Mouse (Mus musculus) left cerebral cortex, postnatal 10 days (tissue): ENCODE results near the gene Mbd5. TPM values are rescaled to one million over a fixed set of nuclear protein-coding genes. Genes with fewer than 3 reads are reported as not detected.
A peak's percentile ranks its signal among the peaks of the same experiment; 100 is the strongest.

Experiments used
- DNase-seq, 2 experiments: peaks; one replicate each; pipeline ENCODE4 v3.0.0; 2021 to 2022; ENCODE audit warnings: low spot score in 2 of 2, mixed read lengths in 1 of 2; ENCODE audit errors: extremely low spot score in 1 of 2
- intact Hi-C: fragments of 180-260 bp; cut with DNase I; formaldehyde crosslinking; loops from one replicate; pipeline ENCODE4 v1.15.1; 2025
- total RNA-seq, 2 experiments: library from RNA; stranded (reverse); gene quantifications; 2 replicates each; pipeline ENCODE4 v1.2.3; 2021

The Mbd5 gene
- total RNA-seq = 100 to 1,000 TPM in 1 of 2 experiments, 10 to 100 TPM in 1; 97.3 to 101 TPM

DNA sequence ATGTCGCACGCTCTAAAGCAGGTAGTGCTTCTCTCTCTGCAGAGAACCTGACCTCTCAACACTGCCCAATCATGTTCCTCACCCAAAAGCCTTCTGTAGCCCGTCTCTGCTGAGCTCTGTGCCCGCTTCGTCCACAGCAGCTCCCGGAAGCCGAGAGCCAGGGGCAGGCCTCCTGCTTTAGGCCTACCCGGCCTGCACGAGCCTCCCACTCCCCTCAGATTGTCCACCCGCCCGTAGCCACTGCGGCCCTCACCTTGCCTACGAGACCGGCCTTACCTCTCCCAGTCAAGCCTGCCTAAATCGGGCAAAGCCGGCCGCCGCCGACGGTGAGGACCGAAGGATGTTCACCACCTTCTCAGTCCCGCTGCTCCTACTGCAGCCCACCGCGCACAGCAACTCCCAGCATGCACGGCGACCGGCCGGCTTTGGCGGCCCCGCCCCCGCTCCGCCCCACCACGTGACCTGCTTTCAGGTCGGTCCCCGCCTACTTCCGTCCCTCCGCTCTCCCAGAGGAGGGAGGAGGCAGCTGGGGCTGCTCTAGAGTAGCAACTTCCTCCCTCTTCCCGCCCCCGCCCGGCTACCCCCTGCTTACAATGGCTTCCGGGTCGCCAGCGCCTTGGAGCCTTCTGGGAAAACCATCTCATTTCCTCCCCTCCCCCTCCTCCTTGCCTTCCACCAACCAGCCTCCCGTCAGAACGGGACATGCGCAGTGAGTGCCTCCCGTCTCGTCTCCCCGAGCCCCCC is at the start of gene Mbd5:
Gene Mbd5, plus strand, starts transcription at position 668 of the 744 bp plus-strand sequence.
- intact Hi-C loops = no loop called here

GRCm38 (mm10) chr2:48908866-48909265 is 40.4 kb upstream of the Mbd5 start:
- intact Hi-C loops = loop anchor here (2.0 to 5.0 kb wide), 2 partner anchors 33 to 404 kb away; no protein-coding TSS in a partner anchor
- no peak for DNase-seq

More for the DNA sequence above, at the start of gene Mbd5:
- DNase-seq = peak; percentile 99 to 100

DNA sequence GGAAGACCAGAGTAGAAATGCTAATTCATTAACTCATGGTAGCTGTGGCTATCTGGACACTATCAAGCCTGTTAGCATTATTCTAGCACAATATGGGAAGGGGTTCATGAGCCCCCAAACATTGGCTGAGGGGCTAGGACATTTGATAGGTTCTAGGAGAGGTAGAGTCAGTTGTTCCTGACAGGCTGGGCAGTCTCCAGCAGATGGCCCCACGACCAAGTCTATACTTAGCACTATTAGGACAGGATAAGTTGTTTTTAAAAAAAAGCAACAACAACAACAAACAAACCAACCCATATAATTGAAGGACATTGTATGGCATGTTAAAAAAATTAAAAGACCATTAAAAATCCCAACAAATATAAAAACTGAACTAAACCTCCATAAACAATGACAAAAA is 35.1 kb upstream of the Mbd5 start:
- intact Hi-C loops = loop anchor here (10.0 kb wide), 2 partner anchors 511 to 821 kb away; no protein-coding TSS in a partner anchor

GRCm38 (mm10) chr2:48915832-48916231 is 33.5 kb upstream of the Mbd5 start:
- intact Hi-C loops = loop anchor here (10.0 kb wide), 2 partner anchors 509 to 819 kb away; no protein-coding TSS in a partner anchor
- DNase-seq = no peak

More for the DNA sequence above, 35.1 kb upstream of the Mbd5 start:
- no peak for DNase-seq

- DNase-seq = no peak
- intact Hi-C loops = no loop called here
These were observed 14.2 kb upstream of the Mbd5 start for GRCm38 (mm10) chr2:48935058-48935457.

DNA sequence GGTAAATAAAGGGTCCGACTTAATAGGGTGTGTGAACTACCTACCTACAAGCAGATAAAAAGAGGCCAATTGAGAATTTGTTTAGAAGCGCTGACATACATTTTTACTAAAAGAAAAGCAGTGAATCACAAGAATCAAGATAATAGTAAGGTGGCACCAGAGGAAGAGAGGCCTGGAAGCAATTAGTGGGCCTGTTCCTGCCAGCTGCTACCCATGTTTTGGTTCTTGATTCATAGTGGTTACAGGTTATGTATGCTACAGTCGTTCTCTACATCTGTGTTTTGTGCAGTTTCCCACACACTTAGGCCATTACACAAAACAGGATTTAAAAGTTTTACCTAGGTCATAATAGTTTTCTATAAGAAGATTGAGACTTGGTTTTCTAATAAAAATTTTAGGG is 1.5 kb upstream of the Mbd5 start:
- intact Hi-C loops = no loop called here
- DNase-seq = no peak

DNA sequence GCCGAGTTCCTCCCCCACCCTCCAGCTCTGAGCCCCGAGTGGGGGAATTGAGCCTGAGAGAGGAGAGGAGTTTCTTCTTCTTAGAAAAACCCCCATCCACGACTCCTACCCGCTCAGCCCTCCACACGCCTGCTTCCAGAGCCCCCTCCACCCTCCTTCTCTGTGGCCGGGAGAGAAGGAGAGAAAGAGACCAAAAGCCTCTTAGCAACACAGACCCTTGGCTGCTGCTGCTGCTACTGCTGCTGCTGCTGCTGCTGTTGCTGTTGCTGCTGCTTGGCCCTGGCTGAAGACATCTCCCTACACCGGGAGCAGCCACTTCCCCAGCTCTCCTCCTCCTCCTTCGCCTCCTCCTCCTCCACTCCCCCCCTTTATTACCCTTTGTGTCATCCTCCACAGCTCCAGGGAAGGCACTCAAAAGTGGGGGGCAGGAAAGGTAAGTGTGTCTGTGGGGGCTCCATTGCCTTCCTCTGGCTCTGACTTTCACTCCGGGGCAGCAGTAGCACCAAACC is 489 bp downstream of the Mbd5 start:
- intact Hi-C loops = no loop called here
- peak; percentile 5 to 57 for DNase-seq

DNA sequence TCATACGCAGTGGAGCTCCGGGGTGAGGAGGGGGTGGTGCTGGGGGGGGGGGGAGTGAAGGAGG is 776 bp downstream of the Mbd5 start, which contains the start of gene Orc4:
Gene Orc4, minus strand, starts transcription at position 26 of the 64 bp plus-strand sequence.
- intact Hi-C loops = no loop called here

GRCm38 (mm10) chr2:48950316-48950880 is 1.1 kb downstream of the Mbd5 start:
- DNase-seq = no peak
- intact Hi-C loops = no loop called here

More for the DNA sequence above, 776 bp downstream of the Mbd5 start, which contains the start of gene Orc4:
- DNase-seq = no peak

DNA sequence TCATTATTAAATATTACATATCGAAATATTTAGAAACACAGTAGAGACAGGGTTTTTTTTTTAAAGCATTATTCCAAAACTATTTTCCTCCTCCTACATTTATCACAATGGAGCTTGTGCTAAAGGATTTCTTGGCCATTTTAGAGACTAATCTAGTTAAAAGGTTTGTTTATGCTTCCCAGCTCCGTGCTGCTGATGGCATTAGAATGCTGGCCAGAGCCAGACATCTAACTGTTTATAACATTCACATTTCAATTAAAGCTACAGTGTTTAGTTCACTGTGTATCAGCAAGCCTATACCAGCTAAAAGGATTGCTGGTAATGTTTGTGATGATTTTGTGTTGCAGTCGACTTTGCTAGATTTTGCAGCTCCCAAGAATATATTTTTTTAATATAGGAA is 7.3 kb downstream of the Mbd5 start:
- no peak for DNase-seq
- intact Hi-C loops = no loop called here

DNA sequence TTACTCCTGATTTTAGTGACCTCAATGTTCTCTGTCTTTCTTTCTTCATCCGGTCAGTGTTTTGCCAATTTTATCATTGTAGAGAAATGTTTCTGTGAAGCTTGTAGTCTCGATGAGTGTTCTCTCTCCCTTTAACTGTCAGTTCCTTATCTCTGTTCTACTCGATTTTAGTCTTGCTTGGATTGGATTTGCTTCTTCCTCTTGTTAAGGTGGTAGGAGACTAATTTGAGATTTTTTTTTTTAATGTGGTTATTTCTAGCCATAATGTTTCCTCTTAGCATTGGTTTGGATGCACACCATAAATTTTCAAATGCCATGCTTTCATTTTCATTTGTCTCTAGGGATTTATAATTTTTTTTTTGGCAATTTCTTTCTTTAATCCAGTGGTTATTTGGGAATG is 29.6 kb downstream of the Mbd5 start:
- no peak for DNase-seq
- intact Hi-C loops = no loop called here

- intact Hi-C loops = no loop called here
- no peak for DNase-seq
These were observed 41.0 kb downstream of the Mbd5 start for GRCm38 (mm10) chr2:48990322-48990721.

- DNase-seq = no peak
- intact Hi-C loops = no loop called here
These were observed 91.2 kb downstream of the Mbd5 start for GRCm38 (mm10) chr2:49040481-49040880.

GRCm38 (mm10) chr2:49050030-49050429 is 100.7 kb downstream of the Mbd5 start:
- intact Hi-C loops = no loop called here
- DNase-seq = no peak

DNA sequence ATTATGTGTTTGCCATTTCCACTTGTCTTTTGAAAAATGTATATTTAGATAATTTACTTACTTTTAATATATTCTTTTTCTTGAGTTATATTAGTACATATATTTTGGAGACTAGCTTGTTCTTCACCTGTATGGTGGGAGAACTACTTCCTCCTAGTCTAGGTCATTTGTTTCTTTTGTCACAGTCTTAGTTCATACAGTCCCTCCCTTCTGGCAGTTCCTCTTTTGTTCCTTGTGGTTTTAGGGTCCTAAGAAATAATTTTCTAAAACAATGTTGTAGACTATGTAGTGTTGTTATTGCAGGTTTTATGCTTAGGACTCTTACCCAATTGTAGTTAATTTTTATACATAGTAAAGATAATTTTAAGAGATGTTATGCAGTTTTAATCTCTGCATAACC is 118.6 kb downstream of the Mbd5 start:
- intact Hi-C loops = no loop called here
- DNase-seq = no peak

DNA sequence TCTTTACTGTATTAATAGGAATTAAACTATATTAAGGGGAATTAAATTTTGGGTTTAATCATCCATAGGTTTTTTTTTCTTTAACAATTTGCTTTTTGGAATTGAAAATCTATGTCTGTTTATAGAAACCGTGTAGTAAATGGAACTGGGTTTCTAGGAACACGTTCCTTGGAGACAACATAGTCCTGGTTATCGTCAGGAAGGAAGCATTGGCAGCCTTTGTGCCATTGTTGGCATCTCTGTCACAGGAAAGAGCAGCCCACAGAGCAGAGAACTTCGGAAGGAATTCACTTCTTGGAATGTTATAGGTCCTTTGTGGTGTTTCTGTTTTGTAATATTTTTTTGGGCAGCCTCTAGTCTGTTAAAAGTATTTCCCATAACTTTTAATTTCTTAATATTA is 135.7 kb downstream of the Mbd5 start:
- intact Hi-C loops = no loop called here
- no peak for DNase-seq

GRCm38 (mm10) chr2:49090771-49091170 is 141.5 kb downstream of the Mbd5 start:
- DNase-seq = no peak
- intact Hi-C loops = no loop called here

DNA sequence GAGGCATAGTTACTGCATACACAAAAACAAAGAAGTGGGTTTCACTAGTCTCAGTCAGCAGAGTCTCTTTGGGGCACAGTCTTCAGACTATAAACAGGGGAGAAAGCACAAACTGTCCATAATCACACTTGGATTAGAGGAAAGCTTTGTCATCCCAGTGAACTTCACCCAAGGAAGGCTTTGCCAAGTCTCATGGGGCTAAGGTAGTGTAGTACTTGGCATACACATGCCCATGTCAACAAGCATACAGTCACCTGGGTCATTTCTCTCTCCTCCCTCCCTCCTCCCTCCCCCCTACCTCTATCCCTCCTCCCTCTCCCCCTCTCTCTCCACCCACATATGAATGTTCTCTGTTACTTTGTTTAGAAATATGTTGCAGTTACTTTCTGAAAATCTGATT is 147.5 kb downstream of the Mbd5 start:
- intact Hi-C loops = no loop called here
- no peak for DNase-seq

DNA sequence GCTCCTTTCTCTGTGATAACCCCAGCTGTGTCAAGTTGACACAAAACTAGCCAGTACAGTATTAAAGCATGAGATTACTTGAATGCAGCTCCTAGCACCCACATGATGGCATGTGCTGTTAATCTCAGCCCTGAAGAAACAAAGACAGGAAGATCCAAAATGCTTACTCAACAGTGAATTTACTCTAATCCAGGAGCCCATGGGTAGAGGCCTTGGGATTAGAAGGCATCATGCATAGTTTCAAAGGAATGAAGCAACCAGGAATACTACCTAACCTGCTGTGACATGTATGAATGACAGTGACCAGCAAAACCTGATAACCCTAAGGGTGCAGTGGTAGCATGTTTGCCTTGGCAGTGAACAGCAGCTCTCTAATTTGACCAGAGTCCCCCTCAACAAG is 159.6 kb downstream of the Mbd5 start:
- no peak for DNase-seq
- intact Hi-C loops = no loop called here

DNA sequence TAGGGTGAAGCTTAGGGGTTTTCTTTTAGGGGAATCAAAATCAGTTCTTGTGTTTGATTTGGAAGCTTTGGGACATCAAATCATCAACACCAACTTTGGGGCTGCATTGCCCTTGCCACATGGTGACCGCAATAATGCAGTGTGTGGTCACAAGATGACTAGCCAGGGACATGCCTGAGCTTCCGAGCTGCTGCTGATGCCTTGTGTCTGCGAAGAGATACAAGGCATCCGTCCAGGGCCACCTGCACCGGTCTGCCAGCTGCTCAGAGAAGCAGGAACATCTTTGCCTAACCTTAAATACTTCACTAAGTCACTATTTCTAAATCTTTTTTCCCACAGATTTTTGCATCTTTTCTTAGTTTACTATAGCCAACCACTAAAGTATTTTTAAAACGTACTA is 170.6 kb downstream of the Mbd5 start:
- intact Hi-C loops = no loop called here
- DNase-seq = no peak

DNA sequence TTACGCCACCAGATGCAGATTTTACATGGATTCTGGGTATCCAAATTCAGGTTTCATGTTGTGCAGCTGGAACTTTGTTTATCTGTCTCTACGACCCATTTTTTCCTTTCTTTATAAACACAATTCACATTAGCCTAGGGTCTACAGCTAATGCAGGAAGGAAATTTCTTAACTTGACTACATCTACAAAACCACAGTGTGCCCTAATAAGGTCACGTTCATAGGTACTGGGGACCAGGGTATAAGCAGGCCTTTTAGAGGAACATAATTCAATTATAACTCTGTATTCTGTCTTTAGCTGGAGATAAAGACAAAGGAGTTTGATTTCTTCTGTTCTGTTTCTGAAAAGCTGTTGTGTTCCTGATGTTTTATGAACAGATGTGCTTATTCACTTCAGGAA is 172.3 kb downstream of the Mbd5 start:
- intact Hi-C loops = no loop called here

More for the DNA sequence above, 172.3 kb downstream of the Mbd5 start:
- no peak for DNase-seq
